Mouse (Mus musculus) cerebellum, postnatal 4 days (tissue): ENCODE results near the gene Eef1akmt1.

Source experiments
- DNase-seq, 2 experiments: peaks; one replicate each; pipeline ENCODE4 v3.0.0; 2022; ENCODE audit warnings: low spot score in 2 of 2, mixed read lengths in 1 of 2

Eef1akmt1 gene

DNA sequence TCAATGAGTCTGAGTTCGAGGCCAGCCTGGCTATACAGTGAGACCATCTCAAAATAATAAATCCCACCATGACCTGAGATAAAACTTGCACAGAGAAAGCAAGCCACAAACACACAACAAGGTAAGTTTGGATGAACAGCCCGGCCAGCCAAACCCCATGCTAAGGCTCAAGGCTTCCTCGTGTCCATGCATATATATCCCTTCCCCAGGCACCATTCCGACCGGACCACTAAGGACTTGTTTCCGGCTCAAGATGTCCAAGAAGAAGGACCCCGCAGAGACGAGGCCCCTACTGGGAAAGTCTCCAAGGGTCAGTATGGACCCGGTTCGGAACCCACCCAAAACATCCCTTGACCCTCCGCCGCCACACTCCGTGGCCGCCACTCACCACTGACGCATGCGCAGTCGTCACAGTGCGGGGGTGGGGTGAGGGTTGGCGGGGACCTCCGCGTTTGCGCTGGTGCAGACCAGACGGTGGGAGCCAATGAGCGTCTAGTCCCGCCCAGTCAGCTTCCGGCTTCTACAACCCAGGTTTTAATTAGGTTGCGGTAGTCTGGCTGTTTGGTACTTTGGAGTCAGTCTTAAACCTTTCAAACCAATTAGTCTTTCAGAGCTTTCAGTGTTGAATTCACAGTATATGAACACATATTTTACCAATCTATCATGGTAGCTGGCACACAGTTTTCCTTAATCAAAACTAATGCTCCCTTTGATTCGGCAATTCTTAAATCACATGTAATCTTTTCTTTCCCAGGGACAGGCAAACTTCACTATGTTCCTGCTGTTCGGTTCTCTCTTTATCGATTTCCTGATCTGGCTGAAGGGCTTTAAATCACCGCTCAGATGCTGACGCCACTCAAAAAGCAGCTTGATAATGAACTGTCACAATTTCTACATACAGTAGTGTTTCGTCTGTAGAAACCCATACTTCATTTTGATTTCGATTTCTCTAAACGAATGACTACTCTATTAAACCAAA is at the start of gene Eef1akmt1:
Gene Eef1akmt1 (minus strand): TSS at position 458 of the 979 bp plus-strand sequence.
- DNase-seq: peak; percentile 93 to 96

DNA sequence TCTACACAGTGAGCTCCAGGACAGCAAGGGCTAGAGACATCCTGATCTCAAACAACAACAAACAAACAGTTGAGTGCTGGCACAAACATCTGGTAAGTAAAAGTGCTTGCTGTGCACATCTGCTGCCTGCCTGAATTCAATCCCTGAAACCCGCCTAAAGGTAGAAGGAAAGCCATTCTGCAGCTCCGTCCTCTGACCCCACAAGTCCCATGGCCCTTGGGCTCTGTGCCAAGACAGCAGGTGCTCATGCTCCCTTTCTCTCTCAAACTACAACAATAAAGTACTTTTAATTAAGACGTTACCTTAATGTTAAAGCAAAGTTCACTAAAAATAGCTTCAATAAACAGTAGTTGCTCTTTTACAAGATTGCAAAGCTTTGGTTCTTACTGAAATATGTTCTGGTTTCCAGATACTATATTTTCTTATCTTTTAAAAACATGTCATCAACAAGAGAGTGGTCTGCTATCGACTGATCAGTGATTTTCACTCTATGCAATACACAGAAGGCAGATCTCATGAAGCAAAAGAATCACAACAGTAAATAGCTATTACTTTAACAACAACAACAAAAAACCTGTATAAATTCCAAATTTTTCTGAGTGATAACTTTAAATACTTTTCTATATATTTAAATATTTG is 49.3 kb upstream of the Eef1akmt1 start:
- no peak for DNase-seq

DNA sequence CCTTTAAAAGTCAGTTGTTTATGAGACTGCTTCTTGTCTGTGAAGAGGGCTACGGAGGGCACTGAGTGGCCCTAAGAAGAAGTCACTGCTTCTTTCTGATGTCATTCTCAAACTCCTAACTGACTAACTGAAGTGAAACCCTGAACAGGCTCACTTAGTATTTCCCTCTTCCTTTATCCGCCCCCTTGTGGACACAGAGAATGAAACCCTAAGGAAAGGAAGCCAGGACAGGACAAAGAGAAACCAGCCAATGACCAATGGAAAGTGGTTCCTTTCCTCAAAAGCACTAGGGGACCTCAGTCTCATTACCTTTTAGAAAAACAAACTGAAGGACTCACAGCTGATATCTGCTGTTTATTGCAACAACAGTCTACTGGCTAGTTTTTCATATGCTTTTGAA is 48.1 kb upstream of the Eef1akmt1 start:
- DNase-seq: no peak

DNA sequence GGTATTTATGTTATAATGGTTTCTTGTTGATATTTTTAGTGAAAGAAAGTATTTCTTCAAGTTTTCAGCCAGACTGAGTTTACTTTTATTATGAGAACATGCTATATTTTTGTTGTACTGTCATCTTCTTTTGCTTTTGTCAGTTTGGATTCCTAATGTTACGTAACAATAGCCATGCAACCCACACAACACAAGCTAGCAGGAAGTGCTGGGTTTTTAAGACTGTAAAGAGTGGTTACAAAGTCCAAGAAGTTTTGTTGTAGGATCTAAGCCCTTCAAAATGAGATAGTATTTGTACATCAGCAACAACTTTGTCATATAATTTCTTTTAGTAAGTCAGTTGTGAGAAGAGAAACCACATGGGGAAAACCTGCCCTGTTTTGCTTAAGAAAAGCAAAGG is 46.3 kb upstream of the Eef1akmt1 start:
- DNase-seq: no peak

DNA sequence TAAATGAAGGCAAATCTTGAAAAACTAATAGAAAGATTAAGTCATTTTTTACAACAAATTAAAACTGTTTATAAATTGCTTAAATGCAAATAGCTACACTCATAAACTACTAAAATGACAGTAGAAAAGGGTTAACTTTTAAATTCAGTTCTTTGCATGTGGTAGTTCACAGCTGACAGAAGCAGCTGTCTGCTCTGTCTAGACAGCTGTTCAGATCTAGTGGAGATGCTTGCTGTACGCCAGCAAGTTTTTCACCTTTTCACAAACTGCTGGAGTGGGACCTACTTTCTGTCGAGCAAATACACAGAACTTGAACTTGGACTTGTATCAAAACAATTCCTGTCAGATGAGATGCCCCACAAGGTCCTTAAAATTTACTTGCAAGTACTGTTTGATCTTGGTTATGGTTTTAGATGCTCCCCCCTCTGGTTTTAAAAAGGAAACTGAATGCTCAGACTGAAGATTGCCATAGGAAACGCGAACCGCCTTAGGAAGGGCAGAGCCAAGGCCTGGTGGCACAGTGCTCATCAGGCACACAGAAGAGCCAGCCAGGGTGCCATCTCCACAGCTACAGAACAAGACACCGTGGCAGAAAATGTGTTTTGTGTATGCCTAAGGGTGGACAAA is 45.0 kb upstream of the Eef1akmt1 start:
- DNase-seq: no peak

DNA sequence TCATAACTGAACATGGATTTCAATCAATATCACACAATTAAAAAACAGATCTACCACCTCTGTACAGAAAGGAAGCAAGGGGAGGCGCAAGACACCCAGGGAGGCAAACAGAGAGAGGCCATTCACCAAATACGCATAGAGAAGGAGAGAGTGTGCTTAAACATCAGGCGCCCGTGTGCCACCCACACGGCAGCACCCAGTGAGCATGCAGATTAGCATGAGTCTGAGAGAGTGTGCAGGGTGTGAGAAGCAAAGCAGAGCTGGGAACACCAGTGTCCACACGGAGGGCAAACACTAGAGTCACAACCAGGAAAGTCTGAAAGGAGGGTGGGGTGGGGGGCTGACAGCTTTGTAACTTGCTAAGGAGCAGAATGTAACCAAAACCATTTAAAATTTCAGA is 44.4 kb upstream of the Eef1akmt1 start:
- no peak for DNase-seq

DNA sequence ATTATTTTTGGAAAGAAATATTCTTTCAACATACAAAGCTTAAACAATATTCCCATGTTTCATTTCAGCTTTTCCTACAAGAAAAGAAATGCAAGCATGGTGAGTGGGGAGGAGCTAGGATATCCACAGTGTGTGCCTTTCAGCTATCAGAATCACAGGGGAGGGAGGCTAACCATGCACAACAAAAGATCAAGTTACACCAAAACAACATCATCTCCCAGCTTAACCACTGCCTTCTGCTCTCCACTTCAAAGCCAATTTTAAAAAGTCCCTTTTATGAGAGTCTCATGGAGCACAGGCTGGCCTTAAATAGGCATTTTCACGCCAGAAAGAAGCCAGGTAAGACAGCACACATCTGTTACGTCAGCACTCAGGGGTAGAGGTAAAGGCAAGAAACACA is 39.6 kb upstream of the Eef1akmt1 start:
- DNase-seq: no peak

DNA sequence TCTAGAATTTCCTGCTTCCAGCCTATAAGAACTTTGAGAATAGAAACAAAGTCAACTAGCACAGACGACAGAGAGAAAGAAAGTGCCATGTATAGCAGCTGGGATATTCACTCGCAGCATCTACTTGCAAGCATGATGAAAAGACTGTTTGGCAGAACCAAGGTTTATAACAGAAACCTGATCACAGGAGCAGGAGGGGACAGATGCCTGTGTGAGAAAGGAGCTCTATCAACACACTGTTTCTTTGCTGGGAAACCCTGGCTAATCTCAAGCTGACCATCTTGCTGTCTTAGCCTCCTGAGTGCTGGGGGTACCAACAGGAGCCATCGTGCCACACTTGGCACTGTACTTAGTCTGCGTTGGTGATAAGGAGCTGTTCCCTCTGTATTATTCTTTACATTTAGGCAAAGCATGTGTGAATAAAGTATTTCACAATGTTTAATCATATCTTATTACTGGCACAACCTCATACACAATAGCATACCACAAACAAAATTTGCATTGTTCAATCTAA is 38.5 kb upstream of the Eef1akmt1 start:
- DNase-seq: no peak

DNA sequence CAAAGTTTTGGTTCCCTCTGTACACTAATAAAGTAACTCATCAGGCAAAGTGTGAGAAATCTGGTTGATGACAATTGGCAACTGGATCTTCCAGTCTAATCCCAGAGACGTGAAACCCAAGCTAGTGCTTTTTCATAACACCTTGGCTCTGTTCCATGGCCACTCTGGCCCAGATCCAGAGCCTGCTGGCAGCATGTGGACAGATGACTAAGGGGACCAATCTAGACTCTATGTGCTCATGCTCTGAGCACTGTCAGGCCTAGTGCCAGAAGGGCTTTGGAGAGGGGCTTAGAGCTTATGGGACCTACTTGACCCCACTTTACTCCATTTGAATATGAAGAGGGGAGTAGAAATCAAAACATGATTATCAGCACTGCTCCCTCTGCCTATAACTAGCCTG is 36.1 kb upstream of the Eef1akmt1 start:
- peak; percentile 82 to 96 for DNase-seq

DNA sequence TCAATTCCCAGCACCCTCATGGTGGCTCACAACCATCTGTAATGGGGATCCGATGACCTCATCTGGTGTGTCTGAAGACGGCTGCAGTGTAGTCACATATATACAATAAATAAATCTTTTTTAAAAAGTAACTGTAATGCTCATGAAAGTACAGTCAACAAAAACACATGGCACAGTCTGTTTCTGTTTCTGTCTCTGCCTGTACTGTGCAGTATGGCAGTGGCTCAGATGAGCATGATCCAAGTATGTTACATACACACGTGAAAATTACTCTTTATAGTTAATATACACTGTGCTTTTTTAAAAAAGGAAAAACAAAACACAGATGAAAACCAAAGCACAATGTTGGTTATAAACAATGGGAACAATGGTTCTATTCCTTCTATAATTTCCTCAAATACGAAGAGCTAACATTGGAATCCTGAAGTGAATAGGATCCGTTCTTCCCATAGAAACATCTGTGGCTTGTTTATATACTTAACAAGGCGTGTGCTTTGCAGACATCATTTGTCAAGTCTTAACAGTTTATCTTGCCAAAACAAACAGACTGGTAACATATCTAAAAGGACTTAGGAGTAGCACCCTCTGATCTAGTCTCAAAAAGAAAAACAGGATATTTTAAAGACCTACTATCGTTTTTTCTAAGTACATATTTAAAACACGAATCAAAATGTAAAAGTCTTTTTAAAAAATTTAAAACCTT is 35.4 kb upstream of the Eef1akmt1 start:
- DNase-seq: no peak

DNA sequence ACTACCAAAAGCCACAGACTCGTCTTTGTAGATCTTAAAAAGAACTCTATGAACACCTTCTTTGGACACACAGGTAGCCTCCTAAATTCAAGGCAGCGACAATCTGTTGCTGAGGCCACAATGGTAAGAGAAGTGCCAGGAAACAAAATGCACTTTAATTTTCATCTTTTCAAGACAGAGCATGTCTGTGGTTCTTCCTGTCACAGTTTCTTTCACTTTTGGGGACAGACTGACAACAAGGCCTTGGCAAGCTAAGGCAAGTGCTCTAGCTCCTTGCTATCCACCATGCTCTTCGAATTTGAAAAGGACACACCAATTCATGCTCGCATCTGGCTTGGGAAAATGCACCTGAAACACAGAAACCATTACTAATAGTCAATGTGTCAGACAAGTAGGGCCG is 21.9 kb upstream of the Eef1akmt1 start:
- no peak for DNase-seq

DNA sequence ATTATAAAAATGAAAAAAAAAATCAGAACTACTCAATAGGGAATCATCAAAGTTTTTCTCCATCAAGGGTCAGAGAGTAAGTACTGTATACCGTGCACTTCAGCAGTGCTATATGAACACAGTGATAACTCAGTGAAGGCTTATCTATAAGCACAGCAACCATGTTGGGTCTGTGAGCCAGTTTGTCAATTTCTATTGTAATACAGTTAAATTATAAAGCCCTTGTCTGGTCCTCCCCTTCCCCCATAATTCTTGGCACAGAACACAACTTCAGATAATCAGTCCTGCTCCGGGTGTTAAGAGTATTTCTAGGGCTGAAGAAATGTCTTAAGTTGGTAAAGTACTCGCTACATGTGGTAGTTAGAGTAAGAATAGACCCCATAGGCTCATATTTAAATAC is 20.4 kb upstream of the Eef1akmt1 start:
- no peak for DNase-seq

DNA sequence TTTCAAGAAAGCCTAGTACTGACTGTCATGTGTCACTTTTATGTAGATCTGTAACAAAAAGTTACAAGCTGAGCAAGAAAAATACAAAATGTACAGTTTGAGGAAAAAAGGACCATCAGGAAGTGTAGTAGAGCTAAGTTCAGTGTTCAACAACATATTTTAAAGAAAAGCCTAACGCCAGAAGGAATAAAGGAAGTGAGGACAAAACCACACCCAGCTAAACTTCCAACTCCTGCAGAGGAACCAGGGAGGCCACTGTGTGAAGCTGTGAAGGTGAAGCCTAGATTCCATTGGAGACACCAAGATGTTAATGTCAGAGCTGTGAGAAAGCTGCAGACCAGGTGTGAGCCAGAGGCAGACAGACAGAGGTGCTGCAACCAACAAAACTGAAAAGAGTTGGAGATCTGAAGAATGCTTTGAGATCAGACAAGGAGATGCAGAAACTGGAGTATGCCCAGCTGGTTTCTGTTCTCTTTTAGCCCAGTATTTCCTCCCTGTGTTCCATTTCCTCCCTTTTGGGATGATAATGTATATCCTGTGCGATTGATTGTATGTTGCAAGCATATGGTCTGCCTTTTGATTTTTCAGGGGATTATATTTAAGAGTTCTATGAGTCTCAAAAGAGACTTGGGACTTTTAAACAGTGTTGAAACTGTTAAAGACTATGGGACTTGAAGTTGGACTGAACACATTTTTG is 5.1 kb upstream of the Eef1akmt1 start:
- DNase-seq: no peak

DNA sequence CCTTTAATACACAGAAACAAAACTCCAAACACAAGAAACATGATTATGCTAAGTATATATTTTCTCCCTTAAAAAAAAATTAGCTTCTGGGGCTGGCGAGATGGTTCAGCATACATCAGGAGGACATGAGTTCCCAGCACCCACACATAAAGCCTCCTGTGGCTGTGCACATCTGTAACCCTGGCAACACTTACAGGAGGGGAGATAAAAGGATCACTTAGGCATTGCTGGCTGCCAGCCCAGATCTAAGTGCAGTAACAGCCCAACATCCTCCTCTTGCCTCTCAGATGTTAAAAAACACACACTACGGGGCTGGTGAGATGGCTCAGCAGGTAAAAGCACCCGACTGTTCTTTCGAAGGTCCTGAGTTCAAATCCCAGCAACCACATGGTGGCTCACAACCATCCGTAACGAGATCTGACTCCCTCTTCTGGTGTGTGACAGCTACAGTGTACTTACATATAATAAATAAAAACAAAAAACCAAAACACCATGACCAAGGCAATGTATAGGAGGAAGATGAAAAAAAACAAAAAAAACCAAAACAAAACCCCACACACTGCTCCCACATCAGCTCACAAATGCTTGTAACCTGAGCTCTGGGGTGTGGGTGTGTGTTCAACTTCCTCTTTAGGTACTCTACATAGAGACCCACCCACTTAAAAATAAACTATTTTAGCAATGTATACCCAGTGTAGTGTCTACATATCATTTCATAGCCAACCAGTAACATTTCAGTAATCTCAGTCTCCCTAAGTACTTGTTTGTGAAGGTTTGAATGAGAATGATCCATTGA is 3.6 kb upstream of the Eef1akmt1 start:
- no peak for DNase-seq

DNA sequence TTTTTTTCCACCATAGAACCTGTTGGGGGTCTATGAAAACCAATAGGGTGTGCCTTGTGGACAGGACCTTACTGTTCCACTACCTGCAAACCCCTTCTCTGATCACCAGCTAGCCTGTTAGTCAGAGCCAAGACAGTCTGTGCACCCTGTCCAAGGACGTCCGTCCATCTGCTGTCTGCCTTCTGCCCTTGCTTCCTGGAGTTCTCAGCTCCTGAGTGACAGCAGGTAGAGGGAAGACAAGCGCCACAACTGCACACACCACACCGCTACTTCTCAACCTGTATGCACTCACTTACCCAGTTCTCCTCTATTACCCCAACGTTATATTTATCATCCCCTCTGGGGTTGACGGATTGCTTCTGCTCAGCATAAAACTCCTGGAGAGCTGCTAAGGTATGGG is 5.8 kb downstream of the Eef1akmt1 start:
- no peak for DNase-seq

DNA sequence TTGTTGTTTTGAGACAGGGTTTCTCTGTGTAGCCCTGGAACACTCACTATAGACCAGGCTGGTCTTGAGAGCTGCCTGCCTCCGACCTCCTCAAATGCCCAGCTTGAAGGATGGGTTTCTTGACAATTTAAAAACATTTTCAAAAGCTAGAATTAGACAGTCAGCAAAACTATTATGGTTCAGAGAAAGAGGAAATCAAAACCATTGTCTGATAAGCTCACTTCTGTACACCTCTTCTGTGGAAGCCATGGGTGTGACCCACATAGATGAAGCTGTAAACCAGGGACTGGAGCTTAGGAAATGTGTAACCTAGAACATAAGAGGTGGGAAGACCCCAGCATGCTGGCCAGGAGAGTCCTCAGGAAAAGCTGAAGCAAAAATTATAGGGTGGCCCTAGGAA is 14.5 kb downstream of the Eef1akmt1 start:
- DNase-seq: no peak

DNA sequence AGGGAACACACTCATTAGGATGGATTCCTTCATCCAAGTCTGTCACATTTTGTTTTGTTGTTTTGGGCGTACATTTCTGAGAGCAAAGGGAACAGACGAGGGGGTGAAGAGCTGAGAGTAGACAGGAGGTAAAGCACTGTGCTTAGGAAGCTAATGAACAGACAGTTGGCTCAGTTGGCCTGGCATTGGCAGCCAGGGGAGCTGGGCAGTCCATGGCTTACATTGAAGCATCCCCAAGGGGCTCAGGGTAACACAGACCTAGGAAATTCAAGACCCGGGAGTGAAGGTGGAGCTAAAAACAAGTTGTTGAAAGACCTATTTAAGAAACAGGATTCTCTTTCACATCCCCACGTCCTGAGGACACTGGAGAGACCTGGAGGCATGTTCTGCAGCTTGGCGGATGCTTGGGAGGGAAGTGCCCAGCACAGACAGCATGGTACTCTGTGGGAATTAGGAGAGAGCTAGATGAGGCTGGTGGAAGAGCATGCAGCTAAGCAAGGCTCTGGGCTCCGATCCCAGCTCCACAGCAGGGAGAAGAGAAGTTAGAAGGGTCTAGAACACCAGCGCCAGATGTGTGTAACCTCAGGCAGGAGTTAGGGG is 15.8 kb downstream of the Eef1akmt1 start:
- DNase-seq: no peak

DNA sequence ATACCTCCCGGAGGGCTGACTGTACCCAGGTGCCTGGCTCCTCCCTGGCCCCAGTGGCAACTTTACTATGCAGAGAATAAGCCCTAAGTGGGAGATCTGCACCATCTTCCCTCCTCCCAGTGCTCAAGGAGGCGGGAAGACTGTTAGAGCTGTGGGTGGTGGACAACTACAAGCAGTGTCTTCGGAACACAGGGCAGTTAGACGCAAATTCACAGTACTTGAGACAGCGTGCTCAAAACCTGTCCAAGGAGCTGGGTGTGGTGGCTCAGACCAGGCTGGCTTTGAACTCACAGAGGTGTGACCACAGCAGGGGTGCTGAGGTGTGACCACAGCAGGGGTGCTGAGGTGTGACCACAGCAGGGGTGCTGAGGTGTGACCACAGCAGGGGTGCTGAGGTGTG is 17.0 kb downstream of the Eef1akmt1 start:
- DNase-seq: no peak

DNA sequence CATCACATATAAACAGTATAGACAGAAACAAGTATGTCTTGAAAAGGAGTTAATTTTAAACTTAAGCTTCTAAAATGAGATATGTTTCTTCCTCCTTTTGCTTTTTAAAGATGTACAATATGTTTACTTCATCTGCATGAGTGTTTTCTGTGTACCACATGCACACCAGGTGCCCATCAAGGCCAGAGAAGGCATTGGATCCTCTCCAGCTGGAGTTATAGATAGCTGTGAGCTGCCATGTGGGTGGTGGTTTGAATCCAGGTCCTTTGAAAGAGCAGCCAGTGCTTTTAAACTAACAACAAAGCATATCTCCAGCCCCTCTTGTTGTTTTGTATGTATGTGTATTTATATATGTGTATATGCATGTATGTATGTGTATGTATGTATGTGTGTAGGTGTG is 18.5 kb downstream of the Eef1akmt1 start:
- DNase-seq: no peak

DNA sequence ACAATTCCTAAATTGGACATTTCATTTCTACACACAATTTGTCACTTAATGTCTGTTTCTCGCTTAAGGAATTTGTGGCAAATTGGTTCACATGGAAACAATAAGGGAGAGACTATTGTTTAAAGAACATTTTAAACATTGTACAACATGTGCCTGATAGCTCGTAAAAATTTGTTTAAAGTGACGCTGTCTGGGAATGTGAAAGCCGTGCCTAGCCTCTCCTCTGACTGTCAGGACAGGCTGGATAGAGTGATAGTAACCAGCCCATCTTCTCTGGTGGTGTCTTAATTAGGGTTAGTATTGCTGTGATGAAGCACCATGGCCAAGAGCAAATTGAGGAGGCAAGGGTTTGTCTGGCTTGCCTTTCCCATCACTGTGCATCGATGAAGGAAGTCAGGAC is 24.4 kb downstream of the Eef1akmt1 start:
- DNase-seq: no peak
